Mouse (Mus musculus) heart, adult 18-20 months (tissue): ENCODE results near the gene Nxf1. TPM values are rescaled to one million over a fixed set of nuclear protein-coding genes. Genes with fewer than 3 reads are reported as not detected.

Experiments used
- DNase-seq, 2 experiments: peaks; one replicate each; pipeline ENCODE4 v3.0.0; 2021 to 2022; ENCODE audit warnings: mixed read lengths in 1 of 2
- microRNA-seq, 2 experiments: library from miRNA; unstranded; fragments of <30 nt; microRNA quantifications; one replicate each; pipeline ENCODE4 v1.2.0; 2022
- total RNA-seq, 2 experiments: library from RNA; stranded (reverse); gene quantifications; 2 replicates each; pipeline ENCODE4 v1.2.3; 2021

Nxf1 gene
- total RNA-seq, 2 experiments from 2014 or later: 31.6 to 35.6 TPM

DNA sequence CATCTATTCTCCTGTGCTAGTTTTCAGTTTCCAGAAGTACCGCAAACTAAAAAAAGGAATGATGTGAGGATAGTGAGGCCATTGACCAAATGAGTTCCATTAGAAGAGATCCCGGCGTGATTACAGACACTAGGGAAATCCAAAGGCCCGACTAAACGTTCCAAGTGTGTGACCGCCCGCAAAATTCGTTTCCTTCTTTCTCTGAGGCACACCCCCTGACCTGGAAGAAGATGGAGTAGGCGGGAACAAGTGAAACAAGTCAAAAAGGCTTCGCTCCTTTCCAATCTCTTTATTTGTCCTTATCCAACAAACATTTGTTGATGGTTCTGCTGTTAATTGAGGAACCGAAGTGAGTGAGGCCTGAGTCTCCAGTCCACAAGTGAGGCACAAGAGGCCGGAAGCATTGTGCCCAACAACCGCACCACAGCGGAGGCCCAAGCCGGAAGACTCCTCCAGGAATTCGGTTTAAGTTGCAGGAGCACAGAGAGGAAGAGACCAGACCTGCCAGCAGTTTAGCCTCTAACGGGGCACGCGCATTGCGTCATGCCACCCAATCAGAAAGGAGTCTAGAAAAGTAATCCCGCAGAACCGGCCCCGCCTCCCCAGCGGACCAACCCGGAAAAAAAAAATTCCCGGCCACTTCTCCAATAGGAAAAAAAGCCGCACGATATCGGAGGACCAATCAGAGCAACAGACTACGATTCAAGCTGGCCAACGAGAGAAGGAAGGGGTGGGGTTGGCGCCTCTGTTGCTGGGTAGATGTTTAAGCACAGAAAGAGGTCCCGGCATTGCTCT lies 62.1 kb downstream of the Nxf1 start, which contains the start of gene Ttc9c:
TSS of gene Ttc9c (minus strand) at position 533 of the 795 bp plus-strand sequence.
- peak; percentile 96 to 99 for DNase-seq

DNA sequence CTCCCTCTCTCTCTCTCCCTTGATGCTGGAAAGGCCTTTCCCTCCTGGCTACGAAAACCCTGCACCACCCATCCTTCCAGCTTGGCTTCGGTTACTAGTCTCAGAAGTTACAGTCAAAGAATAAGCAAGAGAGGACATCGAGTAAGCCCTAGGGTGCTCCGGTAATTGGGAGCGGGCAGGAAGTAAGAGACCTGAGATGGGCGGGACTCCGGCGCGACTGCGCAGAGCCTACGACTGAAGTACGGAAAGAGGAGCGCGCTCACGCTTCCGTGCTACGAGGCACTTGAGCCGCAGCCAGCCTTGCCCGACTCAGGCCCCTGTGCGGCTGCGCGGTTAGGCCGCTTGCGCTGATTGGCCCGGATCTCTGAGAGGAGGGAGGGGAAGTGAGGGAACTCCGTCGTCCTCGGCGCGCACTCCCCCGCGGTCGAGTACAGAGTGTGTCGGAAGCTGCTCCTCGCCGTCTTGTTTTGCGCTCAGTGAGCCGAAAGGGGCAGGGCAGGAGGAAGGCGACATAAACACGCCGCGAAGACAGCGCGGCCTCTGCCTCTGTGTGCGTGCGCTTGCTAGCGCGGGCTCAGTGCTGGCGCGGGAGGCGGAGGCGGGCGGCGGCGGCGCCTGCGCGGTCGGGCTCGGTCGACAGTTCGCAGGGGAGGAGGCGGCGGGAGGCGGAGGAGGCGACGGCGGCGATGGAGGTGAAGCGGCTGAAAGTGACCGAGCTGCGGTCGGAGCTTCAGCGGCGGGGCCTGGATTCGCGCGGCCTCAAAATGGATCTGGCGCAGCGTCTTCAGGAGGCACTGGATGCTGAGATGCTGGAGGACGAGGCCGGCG lies 62.9 kb downstream of the Nxf1 start, which contains the start of gene Hnrnpul2:
TSS of gene Hnrnpul2 (plus strand) at position 415 of the 828 bp plus-strand sequence.
- peak; percentile 98 to 99 for DNase-seq

Small RNAs within 50 kb of the gene (microRNA-seq; reads per million reads assigned to microRNA genes)
- gene Mir6992: 0 reads per million in 2 experiments

Other genes with a start within 250 kb of the Nxf1 start
- gene Slc22a8, start 165.8 kb upstream of the Nxf1 start, total RNA-seq: not detected
- gene Slc22a6, start 139.0 kb upstream of the Nxf1 start, total RNA-seq: not detected
- gene Chrm1, start 93.3 kb upstream of the Nxf1 start, total RNA-seq: under 1 TPM in 1 of 2 experiments, not detected in 1; 0.10 TPM
- gene Slc3a2, start 33.7 kb upstream of the Nxf1 start, total RNA-seq: 10 to 100 TPM; 42.4 to 48.1 TPM
- 10 to 100 TPM; 18.8 to 22.3 TPM for gene Wdr74, start 21.2 kb upstream of the Nxf1 start, total RNA-seq
- under 1 TPM in 1 of 2 experiments, not detected in 1; 0.72 TPM for gene 1700092M07Rik, start 16.4 kb upstream of the Nxf1 start, total RNA-seq
- gene Stx5a, start 15.7 kb upstream of the Nxf1 start, total RNA-seq: 10 to 100 TPM; 21.3 to 27.1 TPM
- 100 to 1,000 TPM; 133 to 134 TPM for gene Tmem223, start 13.9 kb downstream of the Nxf1 start, total RNA-seq
- 10 to 100 TPM; 12.0 to 12.6 TPM for gene Tmem179b, start 17.4 kb downstream of the Nxf1 start, total RNA-seq
- 1 to 10 TPM; 7.2 to 8.6 TPM for gene Taf6l, start 29.3 kb downstream of the Nxf1 start, total RNA-seq
- 10 to 100 TPM; 58.3 to 60.9 TPM for gene Polr2g, start 41.5 kb downstream of the Nxf1 start, total RNA-seq
- gene Zbtb3, start 45.5 kb downstream of the Nxf1 start, total RNA-seq: 1 to 10 TPM in 1 of 2 experiments, under 1 TPM in 1; 0.79 to 1.6 TPM
- gene Ttc9c, start 62.3 kb downstream of the Nxf1 start, total RNA-seq: 10 to 100 TPM; 13.6 to 18.3 TPM
- gene Hnrnpul2, start 62.9 kb downstream of the Nxf1 start, total RNA-seq: 10 to 100 TPM; 47.2 to 47.4 TPM
- gene AC129217.1, start 72.7 kb downstream of the Nxf1 start, total RNA-seq: not detected
- gene Bscl2, start 80.4 kb downstream of the Nxf1 start, total RNA-seq: 10 to 100 TPM; 24.7 to 32.2 TPM
- not detected for gene Gng3, start 82.1 kb downstream of the Nxf1 start, total RNA-seq
- 1 to 10 TPM; 2.3 to 3.6 TPM for gene Lrrn4cl, start 93.7 kb downstream of the Nxf1 start, total RNA-seq
- 100 to 1,000 TPM; 125 to 132 TPM for gene Ubxn1, start 114.4 kb downstream of the Nxf1 start, total RNA-seq
- 10 to 100 TPM; 55.9 to 62.8 TPM for gene Uqcc3, start 123.8 kb downstream of the Nxf1 start, total RNA-seq
- 1 to 10 TPM; 1.6 to 3.8 TPM for gene Lbhd1, start 126.7 kb downstream of the Nxf1 start, total RNA-seq
- not detected for gene Gm49403, start 126.9 kb downstream of the Nxf1 start, total RNA-seq
- gene 1810009A15Rik, start 131.8 kb downstream of the Nxf1 start, total RNA-seq: 10 to 100 TPM; 19.1 to 20.1 TPM
- 1 to 10 TPM in 1 of 2 experiments, not detected in 1; 3.4 TPM for gene Gm49416, start 131.9 kb downstream of the Nxf1 start, total RNA-seq
- 10 to 100 TPM; 11.2 to 11.5 TPM for gene Ints5, start 135.9 kb downstream of the Nxf1 start, total RNA-seq
- 10 to 100 TPM; 45.0 to 52.1 TPM for gene Ganab, start 141.0 kb downstream of the Nxf1 start, total RNA-seq
- gene B3gat3, start 163.3 kb downstream of the Nxf1 start, total RNA-seq: 10 to 100 TPM; 38.0 to 38.7 TPM
- 10 to 100 TPM; 25.7 to 34.7 TPM for gene Rom1, start 172.3 kb downstream of the Nxf1 start, total RNA-seq
- gene Eml3, start 172.5 kb downstream of the Nxf1 start, total RNA-seq: 1 to 10 TPM; 5.7 to 7.6 TPM
- gene Mta2, start 184.8 kb downstream of the Nxf1 start, total RNA-seq: 10 to 100 TPM; 28.8 to 30.1 TPM
- gene Tut1, start 196.8 kb downstream of the Nxf1 start, total RNA-seq: 1 to 10 TPM; 8.2 to 9.5 TPM
- 100 to 1,000 TPM; 239 to 257 TPM for gene Eef1g, start 210.0 kb downstream of the Nxf1 start, total RNA-seq
- gene Ahnak, start 232.2 kb downstream of the Nxf1 start, total RNA-seq: 100 to 1,000 TPM; 341 to 356 TPM